Mouse (Mus musculus) heart, adult 2 months (tissue): ENCODE results near the gene Bst1. TPM values are rescaled to one million over a fixed set of nuclear protein-coding genes. Genes with fewer than 3 reads are reported as not detected.

ENCODE experiments used
- DNase-seq, 2 experiments: peaks; one replicate each; pipeline ENCODE4 v3.0.0; 2021
- H3K27ac ChIP-seq: fragments of 200-600 bp; 2 replicates; pipeline ENCODE4 v1.8.1; 2022
- H3K27me3 ChIP-seq: fragments of 200-500 bp; 2 replicates; pipeline ENCODE4 v1.6.1; 2012; ENCODE audit warnings: mild to moderate bottlenecking, low read length, inconsistent platforms, mixed read lengths; ENCODE audit not compliant: control insufficient read depth, insufficient read depth
- H3K36me3 ChIP-seq: fragments of 200-500 bp; 2 replicates; pipeline ENCODE4 v1.6.1; 2012; ENCODE audit warnings: low read length, inconsistent platforms; ENCODE audit not compliant: control insufficient read depth, insufficient read depth
- H3K4me1 ChIP-seq: fragments of 200-500 bp; 2 replicates; pipeline ENCODE4 v1.6.1; 2011; ENCODE audit warnings: low read length; ENCODE audit not compliant: control insufficient read depth, insufficient read depth
- H3K4me3 ChIP-seq: fragments of 200-600 bp; 2 replicates; pipeline ENCODE4 v1.8.1; 2022
- H3K79me2 ChIP-seq: fragments of 200-500 bp; replicated peaks from 2 replicates; pipeline ENCODE4 v1.6.1; 2012; ENCODE audit warnings: mild to moderate bottlenecking, inconsistent platforms, low read length, moderate library complexity, mixed read lengths; ENCODE audit not compliant: control insufficient read depth, insufficient read depth
- H3K9ac ChIP-seq: fragments of 200-500 bp; 2 replicates; pipeline ENCODE4 v1.6.1; 2012; ENCODE audit warnings: low read depth, mild to moderate bottlenecking, control low read depth, inconsistent platforms, low read length, mixed read lengths
- CTCF ChIP-seq: fragments of 200-600 bp; IDR thresholded peaks from 2 replicates; pipeline ENCODE4 v1.8.1; 2022; ENCODE audit warnings: antibody characterized with exemption, mild to moderate bottlenecking, moderate library complexity
- EP300 ChIP-seq: fragments of 200-500 bp; IDR thresholded peaks from 2 replicates; pipeline ENCODE4 v1.6.1; 2011; ENCODE audit warnings: low read depth, low read length, control low read depth; ENCODE audit not compliant: insufficient read depth
- POLR2A ChIP-seq: fragments of 200-500 bp; IDR thresholded peaks from 2 replicates; pipeline ENCODE4 v1.6.1; 2011; ENCODE audit warnings: mild to moderate bottlenecking, low read depth, low read length, control low read depth; ENCODE audit not compliant: insufficient read depth
- WGBS: fragments of 180-500 bp; shearing (Covaris S2); methylation state at CpG from one replicate; pipeline ENCODE4 v1.1.7; 2018; 5-methylcytosine and 5-hydroxymethylcytosine counted together
- intact Hi-C: fragments of 180-260 bp; cut with DNase I; formaldehyde crosslinking; loops from one replicate; pipeline ENCODE4 v1.15.1; 2025
- polyA plus RNA-seq: library from polyadenylated mRNA; depleted of rRNA; stranded (reverse); fragments of >200 nt; gene quantifications from 2 replicates; pipeline ENCODE4 v1.2.3, GENCODE M21; 2012
- total RNA-seq, 2 experiments: library from RNA; stranded (reverse); gene quantifications; 2 replicates each; pipeline ENCODE4 v1.2.3; 2021

The Bst1 gene
- total and polyA plus RNA-seq, 3 experiments, result 1.6 to 3.3 (median 1.7) TPM

- H3K27me3 ChIP-seq, result no peaks in the 10 kb centered on the region
- no peak for DNase-seq
- peaks cover 7% of the 10 kb centered on the region for H3K36me3 ChIP-seq
- no peaks in the 10 kb centered on the region for H3K79me2 ChIP-seq
- H3K9ac ChIP-seq, result no peak overlapping the region
- 39% methylated on average over 8 of the region's 8 CpGs for WGBS
- no peak overlapping the region for H3K27ac ChIP-seq
- no peak for TF ChIP-seq EP300
- TF ChIP-seq CTCF, result no peak
- TF ChIP-seq POLR2A, result no peak
- H3K4me3 ChIP-seq, result no peak overlapping the region
- peaks cover 4% of the 10 kb centered on the region for H3K4me1 ChIP-seq
- intact Hi-C loops, result no loop called here
Measured at GRCm38 (mm10) chr5:43859663-43860062, 41.0 kb downstream of the Bst1 start.

GRCm38 (mm10) chr5:43860096-43860495, 41.4 kb downstream of the Bst1 start:
- Histone ChIP-seq H3K9ac (no peak overlapping the region), H3K4me1 (peaks cover 2% of the 10 kb centered on the region), H3K27ac (no peak overlapping the region), H3K4me3 (no peak overlapping the region), H3K27me3 (no peaks in the 10 kb centered on the region), H3K36me3 (peaks cover 4% of the 10 kb centered on the region), H3K79me2 (no peaks in the 10 kb centered on the region)
- 79% methylated on average over 5 of the region's 5 CpGs for WGBS
- intact Hi-C loops, result no loop called here
- DNase-seq, result no peak
- TF ChIP-seq CTCF (no peak), POLR2A (no peak), EP300 (no peak)

DNA sequence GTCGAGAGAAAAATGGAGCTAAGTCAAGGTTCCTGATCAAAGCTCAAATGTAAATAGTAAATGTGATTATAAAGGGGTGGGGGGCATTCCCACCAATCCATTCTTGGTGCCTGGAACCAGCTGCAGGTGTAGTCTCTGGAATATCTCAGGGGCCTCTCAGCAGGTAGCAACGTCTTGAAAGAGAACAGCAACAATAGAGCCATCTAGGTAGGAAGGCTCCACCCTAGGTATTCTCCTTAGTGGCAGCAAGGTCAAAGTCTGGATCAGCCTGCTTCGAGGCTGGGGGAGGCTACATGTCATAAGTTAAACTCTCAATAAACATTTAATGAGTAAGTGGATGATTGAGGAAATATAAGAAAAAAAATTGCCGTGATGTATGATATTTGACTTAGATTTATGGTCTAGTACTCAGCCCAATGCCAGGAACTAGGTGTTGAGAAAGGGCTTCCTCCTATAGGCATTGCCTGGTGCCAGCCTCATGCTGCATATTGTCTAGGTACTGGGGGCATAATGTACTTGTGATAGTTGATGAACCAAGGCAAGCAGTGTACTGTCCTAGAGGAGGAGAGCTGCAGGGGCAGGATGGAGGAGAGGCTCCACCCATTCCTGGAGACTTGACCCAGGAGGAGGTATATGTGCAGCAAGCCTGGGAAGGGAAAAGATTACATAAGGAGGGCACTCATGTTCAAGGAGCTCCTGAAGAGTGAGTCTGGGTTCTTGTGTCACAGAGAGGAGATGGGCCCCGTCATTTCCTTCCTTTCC, 42.2 kb downstream of the Bst1 start:
- no peak overlapping the region for H3K9ac ChIP-seq
- no peak overlapping the region for H3K4me3 ChIP-seq
- WGBS, result 71% methylated on average over 5 of the region's 5 CpGs
- 0 out of 2 replicates have a peak, but pooled peaks cover 2% of the 10 kb centered on the region for H3K36me3 ChIP-seq
- H3K27ac ChIP-seq, result no peak overlapping the region
- DNase-seq, result no peak
- intact Hi-C loops, result no loop called here
- no peaks in the 10 kb centered on the region for H3K27me3 ChIP-seq
- peaks cover 2% of the 10 kb centered on the region for H3K4me1 ChIP-seq
- TF ChIP-seq EP300 (no peak), POLR2A (no peak), CTCF (no peak)
- H3K79me2 ChIP-seq, result no peaks in the 10 kb centered on the region

- TF ChIP-seq EP300 (no peak), POLR2A (no peak), CTCF (no peak)
- H3K27ac ChIP-seq, result no peak overlapping the region
- 62% methylated on average over 6 of the region's 6 CpGs for WGBS
- H3K4me1 ChIP-seq, result no peaks in the 10 kb centered on the region; the same call in 1 of the 2 replicates
- no peak overlapping the region for H3K4me3 ChIP-seq
- no peaks in the 10 kb centered on the region for H3K27me3 ChIP-seq
- no peak overlapping the region for H3K9ac ChIP-seq
- H3K36me3 ChIP-seq, result no peaks in the 10 kb centered on the region
- DNase-seq, result no peak
- intact Hi-C loops, result loop anchor here (2.0 kb wide), 1 partner anchor 19 kb away; no protein-coding TSS in a partner anchor
- H3K79me2 ChIP-seq, result no peaks in the 10 kb centered on the region
Measured at GRCm38 (mm10) chr5:43863642-43864041, 45.0 kb downstream of the Bst1 start.

GRCm38 (mm10) chr5:43865316-43865715, 46.6 kb downstream of the Bst1 start:
- peak; percentile 55; the same call in 1 of the 2 replicates for TF ChIP-seq EP300
- TF ChIP-seq POLR2A, result no peak
- H3K27me3 ChIP-seq, result no peaks in the 10 kb centered on the region
- H3K4me3 ChIP-seq, result no peak overlapping the region
- 23% methylated on average over 2 of the region's 2 CpGs for WGBS
- H3K79me2 ChIP-seq, result no peaks in the 10 kb centered on the region
- H3K9ac ChIP-seq, result no peak overlapping the region
- no peaks in the 10 kb centered on the region; the same call in 1 of the 2 replicates for H3K4me1 ChIP-seq
- H3K27ac ChIP-seq, result peak overlapping the region; percentile 57
- intact Hi-C loops, result loop anchor here (2.0 kb wide), 1 partner anchor 21 kb away; no protein-coding TSS in a partner anchor
- DNase-seq, result no peak
- H3K36me3 ChIP-seq, result no peaks in the 10 kb centered on the region

DNA sequence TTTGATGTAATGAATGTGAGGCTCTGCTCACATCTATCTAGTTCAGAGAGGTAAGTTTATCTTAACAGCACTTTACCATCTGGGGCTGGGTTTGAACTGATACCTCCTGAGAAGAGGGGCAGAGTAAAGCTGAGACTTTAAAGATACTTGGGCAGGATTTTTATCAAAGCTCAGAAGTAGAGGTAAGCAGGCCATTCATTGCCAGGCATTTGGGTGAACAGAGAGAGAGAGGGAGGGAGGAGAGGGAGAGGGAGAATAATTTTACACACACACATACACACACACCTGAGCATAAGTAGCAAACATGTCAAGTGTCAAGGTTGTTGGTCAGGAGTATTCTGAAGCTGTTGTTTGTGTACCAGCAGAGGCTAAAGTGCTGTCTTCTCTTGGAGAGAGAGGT, 49.6 kb downstream of the Bst1 start, which contains the start of gene Cd38:
Gene Cd38 (plus strand): TSS at position 301 of the 400 bp plus-strand sequence.
- Histone ChIP-seq H3K4me1 (peaks cover 3% of the 10 kb centered on the region), H3K36me3 (peaks cover 3% of the 10 kb centered on the region), H3K27me3 (no peaks in the 10 kb centered on the region), H3K9ac (peak within 1 kb of the TSS; percentile 80), H3K79me2 (no peaks in the 10 kb centered on the region), H3K27ac (peak within 1 kb of the TSS; percentile 92), H3K4me3 (peak within 1 kb of the TSS; percentile 60)
- DNase-seq, result no peak
- intact Hi-C loops, result loop anchor here (2.0 kb wide), 1 partner anchor 13 kb away; no protein-coding TSS in a partner anchor
- TF ChIP-seq CTCF (no peak), POLR2A (no peak), EP300 (no peak)
